Mouse (Mus musculus) brain, adult 2 months (tissue): ENCODE measurements around the gene Prkg1.

Experiments
- DNase-seq: peaks from one replicate; pipeline ENCODE4 v3.0.0; 2011; ENCODE audit warnings: low read depth, low spot score

The Prkg1 gene

GRCm38 (mm10) chr19:31073959-31074716, 690.7 kb downstream of the Prkg1 start:
- DNase-seq: peak; percentile 33

GRCm38 (mm10) chr19:31065206-31065781, 699.5 kb downstream of the Prkg1 start:
- DNase-seq: no peak

GRCm38 (mm10) chr19:31064740-31065139, 700.1 kb downstream of the Prkg1 start:
- DNase-seq: no peak

GRCm38 (mm10) chr19:31046601-31047000, 718.2 kb downstream of the Prkg1 start:
- no peak for DNase-seq

GRCm38 (mm10) chr19:31040948-31041847, 723.6 kb downstream of the Prkg1 start:
- DNase-seq: no peak

- no peak for DNase-seq
Measured at GRCm38 (mm10) chr19:31038951-31039350, 725.9 kb downstream of the Prkg1 start.

GRCm38 (mm10) chr19:31031596-31031995, 733.2 kb downstream of the Prkg1 start:
- no peak for DNase-seq

GRCm38 (mm10) chr19:31026797-31027196, 738.0 kb downstream of the Prkg1 start:
- DNase-seq: no peak

GRCm38 (mm10) chr19:31011528-31012133, 753.2 kb downstream of the Prkg1 start:
- no peak for DNase-seq

GRCm38 (mm10) chr19:30998572-30998971, 766.3 kb downstream of the Prkg1 start:
- no peak for DNase-seq

- peak; percentile 12 for DNase-seq
Measured at GRCm38 (mm10) chr19:30990390-30990789, 774.4 kb downstream of the Prkg1 start.

- DNase-seq: no peak
Measured at GRCm38 (mm10) chr19:30982436-30982835, 782.4 kb downstream of the Prkg1 start.

- no peak for DNase-seq
Measured at GRCm38 (mm10) chr19:30978096-30978495, 786.7 kb downstream of the Prkg1 start.

- DNase-seq: no peak
Measured at GRCm38 (mm10) chr19:30950610-30951009, 814.2 kb downstream of the Prkg1 start.

GRCm38 (mm10) chr19:30948202-30948601, 816.6 kb downstream of the Prkg1 start:
- no peak for DNase-seq

GRCm38 (mm10) chr19:30942369-30942992, 822.4 kb downstream of the Prkg1 start:
- no peak for DNase-seq

GRCm38 (mm10) chr19:30938058-30938457, 826.8 kb downstream of the Prkg1 start:
- DNase-seq: no peak

- DNase-seq: peak; percentile 51
Measured at GRCm38 (mm10) chr19:30931469-30932192, 833.2 kb downstream of the Prkg1 start.

- no peak for DNase-seq
Measured at GRCm38 (mm10) chr19:30924032-30924431, 840.8 kb downstream of the Prkg1 start.

GRCm38 (mm10) chr19:30902290-30902689, 862.5 kb downstream of the Prkg1 start:
- DNase-seq: no peak

GRCm38 (mm10) chr19:30901025-30901424, 863.8 kb downstream of the Prkg1 start:
- DNase-seq: no peak
